Mouse (Mus musculus): ENCODE data around the gene Depdc1b. TPM values are rescaled to one million over a fixed set of nuclear protein-coding genes. Genes with fewer than 3 reads are reported as not detected.

Depdc1b gene
- total and polyA plus RNA-seq, 3 experiments = 21.2 to 25.3 TPM; not detected in 1

- Histone ChIP-seq H3K4me1 (ENCODE audit: control insufficient read depth in 1 of 2, insufficient read depth in 2 of 2, low read length in 2 of 2) (peaks cover 3 to 23% of the 10 kb centered on the region in 2 experiments), H3K4me3 (ENCODE audit: control insufficient read depth in 1 of 2, insufficient read depth in 1 of 2, low read depth in 2 of 2, low read length in 2 of 2) (no peak overlapping the region), H3K27ac (ENCODE audit: control insufficient read depth, low read depth, low read length) (no peak overlapping the region), H3K9me3 (replicated peaks; ENCODE audit: insufficient read depth, low read length) (no peaks in the 10 kb centered on the region), H3K27me3 (ENCODE audit: control insufficient read depth in 1 of 2, insufficient read depth in 2 of 2, low read length in 2 of 2) (no peaks in the 10 kb centered on the region), H3K36me3 (ENCODE audit: control insufficient read depth in 1 of 2, insufficient read depth in 2 of 2, low read length in 2 of 2) (peaks cover 0 to 10% of the 10 kb centered on the region in 2 experiments; a peak in 2 of 4 replicates), H3K79me2 (ENCODE audit: control insufficient read depth, insufficient read depth, low read length, poor library complexity) (no peaks in the 10 kb centered on the region), H3K9ac (ENCODE audit: control insufficient read depth, low read depth, low read length, poor library complexity, severe bottlenecking) (no peak overlapping the region)
- TF ChIP-seq MAFK (IDR thresholded peaks at IDR 0.05; ENCODE audit: borderline replicate concordance, low read depth, low read length) (no peak), POLR2AphosphoS2 (IDR thresholded peaks at IDR 0.05; ENCODE audit: low read length) (no peak), MEF2A (IDR thresholded peaks at IDR 0.05; ENCODE audit: extremely low read depth, insufficient replicate concordance, low read depth, low read length, poor library complexity, severe bottlenecking) (no peak), GABPA (IDR thresholded peaks at IDR 0.05; ENCODE audit: low read depth, low read length) (no peak), SIN3A (IDR thresholded peaks at IDR 0.05; ENCODE audit: low read length) (no peak), ZKSCAN1 (IDR thresholded peaks at IDR 0.05; ENCODE audit: low read depth, low read length) (no peak), EP300 (IDR thresholded peaks at IDR 0.05; ENCODE audit: low read depth in 1 of 2, low read length in 2 of 2) (no peak), CHD2 (IDR thresholded peaks at IDR 0.05; ENCODE audit: low read length) (no peak), TCF12 (IDR thresholded peaks at IDR 0.05; ENCODE audit: low read depth, low read length) (no peak), CHD1 (IDR thresholded peaks at IDR 0.05; ENCODE audit: low read depth, low read length) (no peak), RCOR1 (IDR thresholded peaks at IDR 0.05; ENCODE audit: low read depth, low read length) (no peak)
- no peak for DNase-seq (ENCODE audit: low read depth, low spot score)
These were observed 14.7 kb upstream of the Depdc1b start for GRCm38 (mm10) chr13:108301411-108301810.

DNA sequence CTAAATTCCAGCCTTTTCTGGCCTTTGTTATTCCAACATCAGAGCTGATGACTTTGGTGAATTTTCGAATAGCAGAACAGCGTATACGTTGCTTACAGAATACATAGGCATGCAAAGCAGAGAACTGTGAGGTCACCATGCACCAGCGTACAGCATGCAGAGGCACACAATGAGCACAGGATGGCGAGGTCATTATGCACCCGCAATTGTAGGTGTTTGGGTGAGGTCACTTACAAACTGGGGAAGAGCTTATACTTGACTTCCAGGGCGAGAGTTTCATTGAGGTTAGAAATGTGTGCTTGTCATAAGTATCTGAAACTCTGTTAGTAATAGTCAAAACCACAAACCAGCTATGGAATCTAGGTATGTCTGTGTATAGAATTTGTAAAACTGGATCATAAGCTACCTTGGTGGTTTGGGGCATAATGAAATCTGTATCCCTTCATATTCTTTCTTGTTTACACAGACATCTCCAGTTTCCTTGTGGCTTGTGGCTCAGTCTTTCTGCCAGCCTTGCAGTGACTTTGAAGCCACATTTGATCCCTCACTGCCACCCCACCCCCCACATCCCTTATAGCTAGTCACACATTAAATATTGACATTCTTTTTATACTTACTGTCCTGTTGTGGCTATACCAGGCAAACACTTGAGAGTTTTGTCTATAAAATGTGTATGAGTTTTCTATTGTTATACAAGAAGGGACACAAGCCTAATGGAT lies 13.0 kb upstream of the Depdc1b start:
- H3K4me1 ChIP-seq (ENCODE audit: control insufficient read depth in 1 of 2, insufficient read depth in 2 of 2, low read length in 2 of 2) = peaks cover 1 to 17% of the 10 kb centered on the region in 2 experiments
- no peak overlapping the region for H3K4me3 ChIP-seq (ENCODE audit: control insufficient read depth in 1 of 2, insufficient read depth in 1 of 2, low read depth in 2 of 2, low read length in 2 of 2)
- H3K9ac ChIP-seq (ENCODE audit: control insufficient read depth, low read depth, low read length, poor library complexity, severe bottlenecking) = no peak overlapping the region
- H3K79me2 ChIP-seq (ENCODE audit: control insufficient read depth, insufficient read depth, low read length, poor library complexity) = no peaks in the 10 kb centered on the region
- H3K27me3 ChIP-seq (ENCODE audit: control insufficient read depth in 1 of 2, insufficient read depth in 2 of 2, low read length in 2 of 2) = no peaks in the 10 kb centered on the region
- no peak overlapping the region for H3K27ac ChIP-seq (ENCODE audit: control insufficient read depth, low read depth, low read length)
- TF ChIP-seq ZC3H11A (IDR thresholded peaks at IDR 0.05; ENCODE audit: low read depth, low read length) (no peak), GABPA (IDR thresholded peaks at IDR 0.05; ENCODE audit: low read depth, low read length) (no peak), MYB (IDR thresholded peaks at IDR 0.05; ENCODE audit: low read depth, low read length) (no peak), KAT2A (conservative IDR thresholded peaks at IDR 0.05; ENCODE audit: low read depth, low read length) (no peak), MYC (IDR thresholded peaks at IDR 0.05; ENCODE audit: low read depth, low read length) (no peak), RCOR1 (IDR thresholded peaks at IDR 0.05; ENCODE audit: low read depth, low read length) (no peak), SMC3 (IDR thresholded peaks at IDR 0.05; ENCODE audit: low read depth, low read length) (no peak), ZMIZ1 (IDR thresholded peaks at IDR 0.05; ENCODE audit: low read depth, low read length) (no peak), MEF2A (IDR thresholded peaks at IDR 0.05; ENCODE audit: extremely low read depth, insufficient replicate concordance, low read depth, low read length, poor library complexity, severe bottlenecking) (no peak), USF1 (IDR thresholded peaks at IDR 0.05; ENCODE audit: low read depth, low read length) (no peak), CHD1 (IDR thresholded peaks at IDR 0.05; ENCODE audit: low read depth, low read length) (no peak), NELFE (IDR thresholded peaks at IDR 0.05; ENCODE audit: low read depth, low read length) (no peak), JUND (IDR thresholded peaks at IDR 0.05; ENCODE audit: low read depth, low read length) (no peak), UBTF (IDR thresholded peaks at IDR 0.05; ENCODE audit: borderline replicate concordance, insufficient read depth, low read depth, low read length) (no peak), ELF1 (IDR thresholded peaks at IDR 0.05; ENCODE audit: low read depth, low read length) (no peak), TBP (IDR thresholded peaks at IDR 0.05; ENCODE audit: low read depth, low read length) (no peak), TCF12 (IDR thresholded peaks at IDR 0.05; ENCODE audit: low read depth, low read length) (no peak), E2F4 (IDR thresholded peaks at IDR 0.05; ENCODE audit: borderline replicate concordance, low read depth, low read length) (no peak)
- no peak for DNase-seq (ENCODE audit: low read depth, low spot score)
- H3K9me3 ChIP-seq (replicated peaks; ENCODE audit: insufficient read depth, low read length) = no peaks in the 10 kb centered on the region
- H3K36me3 ChIP-seq (ENCODE audit: control insufficient read depth in 1 of 2, insufficient read depth in 2 of 2, low read length in 2 of 2) = peaks cover 0 to 6% of the 10 kb centered on the region in 2 experiments; a peak in 2 of 4 replicates

Data from MEL (cell line).